Mouse (Mus musculus) urinary bladder, postnatal 0 days (tissue): Measurements from ENCODE around the gene Slc9a3r1. TPM values are rescaled to one million over a fixed set of nuclear protein-coding genes. Genes with fewer than 3 reads are reported as not detected.

Source experiments
- polyA plus RNA-seq: library from polyadenylated mRNA; unstranded; fragments of >200 nt; fragmentation: Nextera tagmentation; extraction: Ambion mirVana; gene quantifications from 2 replicates; pipeline ENCODE4 v1.2.1, GENCODE M21; 2015

The Slc9a3r1 gene
- 87.0 and 97.9 TPM in 2 replicates for polyA plus RNA-seq

GRCm38 (mm10) chr11:115162832-115163480 lies at the start of gene Slc9a3r1:
Gene Slc9a3r1 (plus strand): TSS chr11:115163341.

GRCm38 (mm10) chr11:115133800-115134199 lies 29.3 kb upstream of the Slc9a3r1 start, which contains the start of gene Cd300lf:
Gene Cd300lf (minus strand): TSS chr11:115133992.

GRCm38 (mm10) chr11:115187224-115187639 lies 24.1 kb downstream of the Slc9a3r1 start, which contains the start of gene Tmem104:
Gene Tmem104 (plus strand): TSS chr11:115187487.

GRCm38 (mm10) chr11:115187693-115188092 lies 24.6 kb downstream of the Slc9a3r1 start, which contains the start of gene Nat9:
Gene Nat9 (minus strand): TSS chr11:115187859.

Other genes starting within 250 kb of the Slc9a3r1 start
- gene Cd300lb, start 229.0 kb upstream of the Slc9a3r1 start, polyA plus RNA-seq: 1.3 and 4.5 TPM in 2 replicates
- not detected in 2 replicates for gene Cd300c, start 194.2 kb upstream of the Slc9a3r1 start, polyA plus RNA-seq
- 1.1 and 3.8 TPM in 2 replicates for gene Cd300ld, start 173.4 kb upstream of the Slc9a3r1 start, polyA plus RNA-seq
- gene Cd300c2, start 161.5 kb upstream of the Slc9a3r1 start, polyA plus RNA-seq: 2.9 and 8.2 TPM in 2 replicates
- gene Cd300ld2, start 147.1 kb upstream of the Slc9a3r1 start, polyA plus RNA-seq: not detected in 2 replicates
- 0.16 TPM in 1 of 2 replicates, not detected in the other for gene Cd300ld4, start 136.3 kb upstream of the Slc9a3r1 start, polyA plus RNA-seq
- 0.16 TPM in 1 of 2 replicates, not detected in the other for gene Cd300ld5, start 125.6 kb upstream of the Slc9a3r1 start, polyA plus RNA-seq
- gene Cd300ld3, start 114.9 kb upstream of the Slc9a3r1 start, polyA plus RNA-seq: not detected in 2 replicates
- gene Cd300e, start 101.2 kb upstream of the Slc9a3r1 start, polyA plus RNA-seq: not detected in 2 replicates
- 0.52 and 0.54 TPM in 2 replicates for gene Rab37, start 71.9 kb upstream of the Slc9a3r1 start, polyA plus RNA-seq
- 1.1 and 9.2 TPM in 2 replicates for gene Cd300lf, start 29.3 kb upstream of the Slc9a3r1 start, polyA plus RNA-seq
- gene Tmem104, start 24.1 kb downstream of the Slc9a3r1 start, polyA plus RNA-seq: 9.5 and 12.8 TPM in 2 replicates
- 14.3 and 23.2 TPM in 2 replicates for gene Nat9, start 24.5 kb downstream of the Slc9a3r1 start, polyA plus RNA-seq
- 0.16 and 0.17 TPM in 2 replicates for gene Grin2c, start 103.9 kb downstream of the Slc9a3r1 start, polyA plus RNA-seq
- gene Fdxr, start 113.7 kb downstream of the Slc9a3r1 start, polyA plus RNA-seq: 5.7 and 6.2 TPM in 2 replicates
- gene Fads6, start 134.3 kb downstream of the Slc9a3r1 start, polyA plus RNA-seq: 0.26 and 0.30 TPM in 2 replicates
- not detected in 2 replicates for gene Otop2, start 143.8 kb downstream of the Slc9a3r1 start, polyA plus RNA-seq
- not detected in 2 replicates for gene Ush1g, start 158.7 kb downstream of the Slc9a3r1 start, polyA plus RNA-seq
- not detected in 2 replicates for gene Otop3, start 171.4 kb downstream of the Slc9a3r1 start, polyA plus RNA-seq
- 11.1 and 12.8 TPM in 2 replicates for gene Hid1, start 204.4 kb downstream of the Slc9a3r1 start, polyA plus RNA-seq
- 7.2 and 7.3 TPM in 2 replicates for gene Cdr2l, start 218.6 kb downstream of the Slc9a3r1 start, polyA plus RNA-seq
- gene Mrpl58, start 240.4 kb downstream of the Slc9a3r1 start, polyA plus RNA-seq: 131 and 132 TPM in 2 replicates